Mouse (Mus musculus): ENCODE results near the gene Qk.

The Qk gene

GRCm38 (mm10) chr17:10319685-10320455, at the start of gene Qk:
TSS of gene Qk (minus strand) at chr17:10319854.
- in situ Hi-C loops (cut with MboI, MseI), result no loop called here

GRCm38 (mm10) chr17:10367044-10367443, 47.4 kb upstream of the Qk start:
- in situ Hi-C loops (cut with MboI, MseI), result no loop called here

GRCm38 (mm10) chr17:10366577-10366976, 46.9 kb upstream of the Qk start:
- in situ Hi-C loops (cut with MboI, MseI), result no loop called here

- in situ Hi-C loops (cut with MboI, MseI), result no loop called here
Measured at GRCm38 (mm10) chr17:10365501-10366482, 46.1 kb upstream of the Qk start.

GRCm38 (mm10) chr17:10363151-10363550, 43.5 kb upstream of the Qk start:
- in situ Hi-C loops (cut with MboI, MseI), result no loop called here

- in situ Hi-C loops (cut with MboI, MseI), result no loop called here
Measured at GRCm38 (mm10) chr17:10361882-10362291, 42.2 kb upstream of the Qk start.

GRCm38 (mm10) chr17:10360738-10361137, 41.1 kb upstream of the Qk start:
- in situ Hi-C loops (cut with MboI, MseI), result no loop called here

- in situ Hi-C loops (cut with MboI, MseI), result no loop called here
Measured at GRCm38 (mm10) chr17:10359466-10359865, 39.8 kb upstream of the Qk start.

- in situ Hi-C loops (cut with MboI, MseI), result no loop called here
Measured at GRCm38 (mm10) chr17:10357348-10357747, 37.7 kb upstream of the Qk start.

GRCm38 (mm10) chr17:10356294-10356693, 36.6 kb upstream of the Qk start:
- in situ Hi-C loops (cut with MboI, MseI), result no loop called here

- in situ Hi-C loops (cut with MboI, MseI), result no loop called here
Measured at GRCm38 (mm10) chr17:10355746-10356145, 36.1 kb upstream of the Qk start.

GRCm38 (mm10) chr17:10338286-10338685, 18.6 kb upstream of the Qk start:
- in situ Hi-C loops (cut with MboI, MseI), result loop anchor here (25.0 kb wide), 1 partner anchor 499 kb away; the partner anchor contains the start of genes Pacrg and Prkn

GRCm38 (mm10) chr17:10336558-10336957, 16.9 kb upstream of the Qk start:
- in situ Hi-C loops (cut with MboI, MseI), result loop anchor here (25.0 kb wide), 1 partner anchor 501 kb away; the partner anchor contains the start of genes Pacrg and Prkn

- in situ Hi-C loops (cut with MboI, MseI), result loop anchor here (25.0 kb wide), 1 partner anchor 501 kb away; the partner anchor contains the start of genes Pacrg and Prkn
Measured at GRCm38 (mm10) chr17:10335809-10336499, 16.3 kb upstream of the Qk start.

GRCm38 (mm10) chr17:10334957-10335690, 15.5 kb upstream of the Qk start:
- in situ Hi-C loops (cut with MboI, MseI), result loop anchor here (25.0 kb wide), 1 partner anchor 502 kb away; the partner anchor contains the start of genes Pacrg and Prkn

GRCm38 (mm10) chr17:10334481-10334880, 14.8 kb upstream of the Qk start:
- in situ Hi-C loops (cut with MboI, MseI), result loop anchor here (25.0 kb wide), 1 partner anchor 503 kb away; the partner anchor contains the start of genes Pacrg and Prkn

- in situ Hi-C loops (cut with MboI, MseI), result loop anchor here (25.0 kb wide), 1 partner anchor 504 kb away; the partner anchor contains the start of genes Pacrg and Prkn
Measured at GRCm38 (mm10) chr17:10333321-10333720, 13.7 kb upstream of the Qk start.

- in situ Hi-C loops (cut with MboI, MseI), result loop anchor here (25.0 kb wide), 1 partner anchor 505 kb away; the partner anchor contains the start of genes Pacrg and Prkn
Measured at GRCm38 (mm10) chr17:10332127-10332526, 12.5 kb upstream of the Qk start.

GRCm38 (mm10) chr17:10329461-10329860, 9.8 kb upstream of the Qk start:
- in situ Hi-C loops (cut with MboI, MseI), result loop anchor here (25.0 kb wide), 1 partner anchor 508 kb away; the partner anchor contains the start of genes Pacrg and Prkn

GRCm38 (mm10) chr17:10328544-10329100, 9.0 kb upstream of the Qk start:
- in situ Hi-C loops (cut with MboI, MseI), result loop anchor here (25.0 kb wide), 1 partner anchor 509 kb away; the partner anchor contains the start of genes Pacrg and Prkn
